Mouse (Mus musculus) ES-E14 (cell line): Measurements from ENCODE around the gene Kmt2d. TPM values are rescaled to one million over a fixed set of nuclear protein-coding genes. Genes with fewer than 3 reads are reported as not detected.

Source experiments
- DNase-seq: peaks from one replicate; pipeline ENCODE4 v3.0.0-alpha.2; 2013; ENCODE audit warnings: low read depth, low spot score
- H3K27ac ChIP-seq: 2 replicates; pipeline ENCODE4 v1.5.1; 2012; ENCODE audit warnings: low read depth, mild to moderate bottlenecking, low read length, moderate library complexity, mixed read lengths; ENCODE audit not compliant: poor library complexity, insufficient read depth, severe bottlenecking
- H3K36me3 ChIP-seq: 2 replicates; pipeline ENCODE4 v1.6.1; 2012; ENCODE audit warnings: mild to moderate bottlenecking, low read length, moderate library complexity, mixed read lengths; ENCODE audit not compliant: control insufficient read depth, poor library complexity, insufficient read depth, severe bottlenecking
- H3K4me1 ChIP-seq, 2 experiments: fragments of 150-350 bp in 1 of 2; sonication (generic) in 1 of 2; 2 replicates each; pipeline ENCODE4 v1.6.1; 2012; ENCODE audit warnings: low read length in 2 of 2, mild to moderate bottlenecking in 1 of 2, mixed read lengths in 1 of 2; ENCODE audit not compliant: control insufficient read depth in 2 of 2, insufficient read depth in 2 of 2, poor library complexity in 1 of 2
- H3K4me3 ChIP-seq, 2 experiments: fragments of 150-350 bp in 1 of 2; sonication (generic) in 1 of 2; 2 replicates each; pipeline ENCODE4 v1.5.1; 2012; ENCODE audit warnings: low read length in 2 of 2, low read depth in 1 of 2, mild to moderate bottlenecking in 1 of 2, mixed read lengths in 1 of 2; ENCODE audit not compliant: insufficient read depth in 1 of 2, poor library complexity in 1 of 2, severe bottlenecking in 1 of 2
- H3K9ac ChIP-seq: 2 replicates; pipeline ENCODE4 v1.6.1; 2012; ENCODE audit warnings: low read depth, mild to moderate bottlenecking, low read length, mixed read lengths; ENCODE audit not compliant: poor library complexity, insufficient read depth, severe bottlenecking
- H3K9me3 ChIP-seq: fragments of 150-350 bp; sonication (generic); 2 replicates; pipeline ENCODE4 v1.6.1; 2012; ENCODE audit warnings: low read depth, mild to moderate bottlenecking, low read length; ENCODE audit not compliant: control insufficient read depth, insufficient read depth
- CHD2 ChIP-seq: IDR thresholded peaks from 2 replicates; pipeline ENCODE4 v1.6.1; 2014; ENCODE audit warnings: mild to moderate bottlenecking, low read depth, low read length, inconsistent platforms
- HCFC1 ChIP-seq: IDR thresholded peaks from 2 replicates; pipeline ENCODE4 v1.6.1; 2012; ENCODE audit warnings: low read length, inconsistent platforms, borderline replicate concordance; ENCODE audit not compliant: insufficient read depth
- MAFK ChIP-seq: IDR thresholded peaks from 2 replicates; pipeline ENCODE4 v1.6.1; 2014; ENCODE audit warnings: mild to moderate bottlenecking, low read depth, low read length, inconsistent platforms; ENCODE audit not compliant: insufficient read depth
- ZC3H11A ChIP-seq: IDR thresholded peaks from 2 replicates; pipeline ENCODE4 v1.6.1; 2012; ENCODE audit warnings: low read depth, mild to moderate bottlenecking, inconsistent platforms, low read length, borderline replicate concordance
- ZNF384 ChIP-seq: IDR thresholded peaks from 2 replicates; pipeline ENCODE4 v1.6.1; 2012; ENCODE audit warnings: low read depth, low read length, inconsistent platforms
- in situ Hi-C, 2 experiments: fragments of 600-800 bp; cut with MboI; formaldehyde crosslinking; loops; one replicate each; pipeline ENCODE4 v1.15.1; 2025; ENCODE audit warnings: low sequenced_read_pairs in 2 of 2, inconsistent platforms in 1 of 2; ENCODE audit not compliant: unreplicated experiment in 2 of 2
- total RNA-seq: library from RNA; depleted of rRNA; stranded (reverse); fragments of 300-350 nt; gene quantifications from 2 replicates; pipeline ENCODE4 v1.2.3, GENCODE M21; 2012

The Kmt2d gene
- total RNA-seq, 1 experiment, result 35.9 TPM

GRCm38 (mm10) chr15:98830736-98831683 lies 40.0 kb downstream of the Kmt2d start, which contains the start of gene Prkag1:
Prkag1 (minus strand) TSS chr15:98831521.
- no peak for TF ChIP-seq ZNF384
- TF ChIP-seq HCFC1, result 0 out of 2 replicates have a peak, but pooled peaks have one; percentile 28
- Histone ChIP-seq H3K27ac (peak within 1 kb of the TSS; percentile 76), H3K36me3 (peaks cover 28% of the 10 kb centered on the region), H3K9me3 (no peaks in the 10 kb centered on the region), H3K4me3 (peak within 1 kb of the TSS; percentile 87 to 88), H3K9ac (peak within 1 kb of the TSS; percentile 92), H3K4me1 (peaks cover 9 to 18% of the 10 kb centered on the region in 2 experiments)
- in situ Hi-C loops, result no loop called here
- DNase-seq, result peak; percentile 90

DNA sequence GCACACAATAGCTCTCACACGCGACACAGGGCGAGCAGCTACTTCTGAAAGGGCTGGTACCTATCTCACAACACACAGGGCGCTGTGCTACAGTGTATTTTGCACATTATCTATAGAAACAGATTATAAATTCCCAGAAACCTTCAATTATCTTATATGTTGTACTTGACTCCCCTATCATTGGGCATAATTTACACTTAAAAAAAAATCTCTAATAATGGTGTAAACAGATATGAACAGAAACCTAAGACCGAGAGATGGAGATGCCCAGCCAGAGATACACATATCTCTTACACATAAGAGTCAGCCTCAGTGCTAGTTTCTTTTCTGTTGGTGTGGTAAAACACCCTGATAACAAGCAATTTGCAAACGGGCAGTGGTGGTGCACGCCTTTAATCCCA lies 43.4 kb downstream of the Kmt2d start:
- Histone ChIP-seq H3K4me1 (peaks cover 8 to 9% of the 10 kb centered on the region in 2 experiments), H3K9me3 (no peaks in the 10 kb centered on the region), H3K27ac (no peak overlapping the region), H3K36me3 (peaks cover 2% of the 10 kb centered on the region; the same call in 1 of the 2 replicates), H3K4me3 (no peak overlapping the region), H3K9ac (no peak overlapping the region)
- in situ Hi-C loops, result no loop called here
- TF ChIP-seq MAFK (no peak), ZNF384 (no peak), ZC3H11A (no peak), HCFC1 (no peak), CHD2 (no peak)
- no peak for DNase-seq

- Histone ChIP-seq H3K27ac (no peak overlapping the region), H3K9me3 (no peaks in the 10 kb centered on the region), H3K36me3 (peaks cover 2% of the 10 kb centered on the region; the same call in 1 of the 2 replicates), H3K4me3 (no peak overlapping the region), H3K9ac (no peak overlapping the region), H3K4me1 (peaks cover 4% of the 10 kb centered on the region in 2 experiments; a peak in 3 of 4 replicates)
- no peak for TF ChIP-seq HCFC1
- no peak for TF ChIP-seq CHD2
- TF ChIP-seq ZC3H11A, result no peak
- peak; percentile 90 for TF ChIP-seq ZNF384
- TF ChIP-seq MAFK, result no peak; the same call in 1 of the 2 replicates
- DNase-seq, result no peak
- in situ Hi-C loops, result no loop called here
These were observed 47.6 kb downstream of the Kmt2d start for GRCm38 (mm10) chr15:98823434-98823833.

GRCm38 (mm10) chr15:98822147-98822546 lies 48.9 kb downstream of the Kmt2d start:
- no peak for DNase-seq
- in situ Hi-C loops, result no loop called here
- H3K36me3 ChIP-seq, result peaks cover 2% of the 10 kb centered on the region; the same call in 1 of the 2 replicates
- H3K4me3 ChIP-seq, result no peak overlapping the region
- H3K27ac ChIP-seq, result peak overlapping the region; percentile 48; the same call in 1 of the 2 replicates
- peaks cover 2 to 4% of the 10 kb centered on the region in 2 experiments; a peak in 2 of 4 replicates for H3K4me1 ChIP-seq
- no peaks in the 10 kb centered on the region for H3K9me3 ChIP-seq
- H3K9ac ChIP-seq, result no peak overlapping the region
- TF ChIP-seq ZNF384, result no peak
- TF ChIP-seq CHD2, result no peak
- no peak for TF ChIP-seq MAFK
- TF ChIP-seq HCFC1, result no peak
- no peak for TF ChIP-seq ZC3H11A
